Mouse (Mus musculus): ENCODE results near the gene Ifrd2.
A peak's percentile ranks its signal among the peaks of the same experiment; 100 is the strongest.

Gene Ifrd2

GRCm38 (mm10) chr9:107575579-107576356 is 11.7 kb upstream of the Ifrd2 start:
- no peak for DNase-seq (ENCODE audit: low spot score in 2 of 2)

- peak in 1 of 2 experiments; percentile 70 for DNase-seq (ENCODE audit: low spot score in 2 of 2)
Measured at GRCm38 (mm10) chr9:107576357-107577107, 10.9 kb upstream of the Ifrd2 start, which contains the start of gene Hyal1. TSS of gene Hyal1 (plus strand) at chr9:107576927.

- no peak for DNase-seq (ENCODE audit: low spot score in 2 of 2)
Measured at GRCm38 (mm10) chr9:107577871-107578270, 9.6 kb upstream of the Ifrd2 start.

GRCm38 (mm10) chr9:107578587-107578986 is 8.9 kb upstream of the Ifrd2 start, which contains the start of gene Naa80:
TSS of gene Naa80 (plus strand) at chr9:107578887.
- DNase-seq (ENCODE audit: low spot score in 2 of 2): no peak

GRCm38 (mm10) chr9:107579023-107579900 is 8.2 kb upstream of the Ifrd2 start:
- DNase-seq (ENCODE audit: low spot score in 2 of 2): no peak

GRCm38 (mm10) chr9:107580501-107581317 is 6.7 kb upstream of the Ifrd2 start, which contains the start of gene Hyal3:
TSS of gene Hyal3 (plus strand) at chr9:107580818.
- peak; percentile 59 to 79 for DNase-seq (ENCODE audit: low spot score in 2 of 2)

GRCm38 (mm10) chr9:107581584-107581983 is 5.9 kb upstream of the Ifrd2 start:
- no peak for DNase-seq (ENCODE audit: low spot score in 2 of 2)

GRCm38 (mm10) chr9:107582509-107583062 is 4.9 kb upstream of the Ifrd2 start:
- no peak for DNase-seq (ENCODE audit: low spot score in 2 of 2)

GRCm38 (mm10) chr9:107583174-107583573 is 4.3 kb upstream of the Ifrd2 start:
- DNase-seq (ENCODE audit: low spot score in 2 of 2): no peak

GRCm38 (mm10) chr9:107586504-107586903 is 938 bp upstream of the Ifrd2 start:
- DNase-seq (ENCODE audit: low spot score in 2 of 2): no peak

GRCm38 (mm10) chr9:107587833-107588639 is 594 bp downstream of the Ifrd2 start:
- DNase-seq (ENCODE audit: low spot score in 2 of 2): no peak

- no peak for DNase-seq (ENCODE audit: low spot score in 2 of 2)
Measured at GRCm38 (mm10) chr9:107590058-107590772, 2.8 kb downstream of the Ifrd2 start.

- DNase-seq (ENCODE audit: low spot score in 2 of 2): no peak
Measured at GRCm38 (mm10) chr9:107590773-107591060, 3.3 kb downstream of the Ifrd2 start.

- DNase-seq (ENCODE audit: low spot score in 2 of 2): peak in 1 of 2 experiments; percentile 57
Measured at GRCm38 (mm10) chr9:107593101-107593976, 5.9 kb downstream of the Ifrd2 start.

GRCm38 (mm10) chr9:107594281-107595062 is 7.0 kb downstream of the Ifrd2 start:
- no peak for DNase-seq (ENCODE audit: low spot score in 2 of 2)

GRCm38 (mm10) chr9:107596619-107597569 is 9.5 kb downstream of the Ifrd2 start:
- no peak for DNase-seq (ENCODE audit: low spot score in 2 of 2)
